Mouse (Mus musculus) MEL-GATA-1-ER (cell line): ENCODE measurements around the gene Cd86.

Experiments
- DNase-seq: peaks from one replicate; pipeline ENCODE4 v3.0.0-alpha.2; 2012; ENCODE audit warnings: low read depth; ENCODE audit errors: extremely low read depth

Gene Cd86

GRCm38 (mm10) chr16:36613701-36614100 is 52.2 kb downstream of the Cd86 start:
- DNase-seq = no peak

- DNase-seq = no peak
Observed at GRCm38 (mm10) chr16:36602632-36603031, 63.2 kb downstream of the Cd86 start.

GRCm38 (mm10) chr16:36598265-36598664 is 67.6 kb downstream of the Cd86 start:
- no peak for DNase-seq

GRCm38 (mm10) chr16:36596671-36597410 is 69.0 kb downstream of the Cd86 start:
- no peak for DNase-seq

- DNase-seq = no peak
Observed at GRCm38 (mm10) chr16:36589898-36590297, 76.0 kb downstream of the Cd86 start.

GRCm38 (mm10) chr16:36587971-36588370 is 77.9 kb downstream of the Cd86 start:
- no peak for DNase-seq

GRCm38 (mm10) chr16:36582073-36582472 is 83.8 kb downstream of the Cd86 start:
- no peak for DNase-seq

GRCm38 (mm10) chr16:36571942-36572341 is 93.9 kb downstream of the Cd86 start:
- no peak for DNase-seq

- DNase-seq = no peak
Observed at GRCm38 (mm10) chr16:36561386-36562338, 104.2 kb downstream of the Cd86 start, which contains the start of gene Casr. Gene Casr, minus strand, starts transcription at chr16:36562141.

- DNase-seq = no peak
Observed at GRCm38 (mm10) chr16:36559573-36559972, 106.3 kb downstream of the Cd86 start.

GRCm38 (mm10) chr16:36555672-36556165 is 110.2 kb downstream of the Cd86 start:
- DNase-seq = no peak
